Mouse (Mus musculus): Measurements from ENCODE around the gene Tomm6.

The Tomm6 gene

GRCm38 (mm10) chr17:47688344-47688607 lies at the start of gene Tomm6:
Gene Tomm6 (minus strand): TSS chr17:47688386.
- no peak for DNase-seq

DNA sequence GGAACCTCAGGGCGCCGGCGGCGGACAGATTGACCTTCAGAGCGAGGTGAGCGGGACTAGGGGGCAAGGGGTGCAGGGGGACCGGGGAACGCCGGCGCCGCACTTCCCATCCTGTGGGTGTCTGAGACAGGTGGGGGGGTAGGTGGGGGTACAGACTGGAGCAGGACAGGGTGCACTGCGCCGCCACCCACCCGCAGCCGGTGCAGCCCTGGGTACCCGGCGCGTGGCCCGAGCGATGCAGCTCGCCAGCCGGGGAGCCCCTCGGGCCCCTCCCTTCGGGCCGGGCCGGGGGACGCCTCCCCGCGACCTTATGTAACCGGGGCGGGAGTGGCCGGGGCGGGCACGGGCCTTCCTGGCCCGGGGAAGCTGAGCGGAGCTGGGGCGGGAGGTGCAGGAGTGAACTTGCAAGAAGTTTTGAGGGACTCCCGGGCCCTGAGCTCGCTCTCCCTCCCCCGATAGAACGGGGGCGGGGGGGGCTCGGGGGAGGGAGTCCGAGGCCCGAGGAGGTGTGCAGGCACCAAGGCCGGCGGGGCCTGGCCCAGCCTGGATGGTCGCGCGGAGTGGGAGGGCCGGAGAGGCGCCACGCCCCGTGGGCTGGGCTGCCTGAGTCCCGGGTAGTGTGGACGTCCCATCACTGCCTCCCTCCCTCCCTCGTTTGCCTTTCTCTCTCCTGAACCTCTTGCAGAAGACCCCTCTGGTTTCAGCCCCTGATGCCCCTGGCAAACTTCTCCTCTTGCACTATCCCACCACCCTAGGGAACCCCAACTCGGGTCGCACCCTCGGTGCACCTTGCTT lies 49.3 kb upstream of the Tomm6 start:
- peak; percentile 97 for DNase-seq

- peak; percentile 98 for DNase-seq
Observed at GRCm38 (mm10) chr17:47736856-47737255, 48.7 kb upstream of the Tomm6 start, which contains the start of gene Tfeb. Gene Tfeb (plus strand): TSS chr17:47737030.

DNA sequence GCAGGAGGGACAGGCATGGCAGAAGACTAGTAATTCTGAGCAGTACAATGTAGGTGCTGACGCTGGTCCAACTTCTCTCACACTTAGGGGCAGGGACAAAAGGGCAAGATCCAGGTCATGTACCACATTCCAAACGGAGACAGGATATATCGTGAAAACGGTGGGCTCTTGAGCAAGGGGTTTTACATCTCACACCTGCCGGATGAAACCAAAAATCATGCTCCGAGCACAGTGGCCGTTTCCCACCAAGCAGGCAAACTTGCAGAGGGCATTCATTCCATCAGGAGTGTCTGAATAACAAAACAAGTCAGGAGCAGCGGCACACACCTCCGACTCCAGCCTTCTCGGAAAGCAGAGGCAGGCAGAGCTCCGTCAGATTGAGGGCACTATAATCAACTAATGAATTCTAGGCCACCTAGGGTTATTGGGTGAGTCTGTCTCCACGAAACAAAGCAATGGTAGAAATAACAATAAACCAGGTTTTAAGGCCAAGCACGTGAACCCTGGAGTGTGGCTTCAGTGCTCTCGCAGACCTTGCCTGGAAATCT lies 47.4 kb upstream of the Tomm6 start:
- no peak for DNase-seq

- peak; percentile 59 for DNase-seq
Observed at GRCm38 (mm10) chr17:47730633-47731575, 42.7 kb upstream of the Tomm6 start.

DNA sequence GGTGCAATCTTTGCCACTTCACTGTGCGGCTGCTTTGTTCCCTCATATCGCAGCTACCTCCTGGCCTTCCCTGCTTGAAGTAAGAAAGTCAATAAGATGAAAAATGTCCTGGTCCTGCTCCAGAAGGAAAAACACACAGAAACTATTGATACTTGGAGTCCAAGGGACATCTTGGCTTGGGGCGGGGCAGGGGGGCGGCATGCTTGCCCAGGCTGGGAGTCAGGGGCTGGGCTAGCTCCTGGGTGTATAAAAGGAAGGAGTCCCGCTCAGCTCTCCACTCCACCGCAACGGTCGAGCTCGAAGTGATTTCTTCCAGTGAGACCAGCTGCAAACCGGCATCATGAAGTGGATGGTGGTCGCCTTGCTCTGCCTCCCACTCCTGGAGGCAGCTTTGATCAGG lies 38.4 kb upstream of the Tomm6 start, which contains the start of gene Pgc:
Pgc (plus strand) TSS at position 277 of the 400 bp plus-strand sequence.
- no peak for DNase-seq

- no peak for DNase-seq
Observed at GRCm38 (mm10) chr17:47721183-47721582, 33.0 kb upstream of the Tomm6 start.

GRCm38 (mm10) chr17:47715037-47715436 lies 26.9 kb upstream of the Tomm6 start:
- no peak for DNase-seq

- no peak for DNase-seq
Observed at GRCm38 (mm10) chr17:47712889-47713571, 24.8 kb upstream of the Tomm6 start.

GRCm38 (mm10) chr17:47711883-47712282 lies 23.7 kb upstream of the Tomm6 start:
- no peak for DNase-seq

- no peak for DNase-seq
Observed at GRCm38 (mm10) chr17:47710036-47710435, 21.9 kb upstream of the Tomm6 start.

- no peak for DNase-seq
Observed at GRCm38 (mm10) chr17:47708972-47709371, 20.8 kb upstream of the Tomm6 start.

DNA sequence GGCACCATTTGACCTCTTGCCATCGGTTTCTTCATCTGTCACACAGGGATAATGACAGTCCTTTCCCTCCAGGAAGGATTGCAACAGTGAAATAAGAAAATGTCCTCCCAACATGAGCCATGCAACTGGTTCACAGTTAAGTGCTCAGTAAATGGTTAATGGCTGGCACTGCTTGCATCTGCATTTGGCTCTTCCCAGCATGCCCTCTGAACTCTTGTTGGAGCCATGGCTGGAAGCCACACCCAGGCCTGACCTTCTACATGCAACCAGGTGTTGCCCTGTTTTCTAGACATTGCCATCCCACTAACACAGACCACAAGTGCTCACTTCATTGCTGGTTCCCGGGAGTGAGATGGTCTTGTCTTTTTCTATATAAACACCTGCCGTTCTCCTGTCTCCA lies 19.8 kb upstream of the Tomm6 start:
- DNase-seq, result no peak

GRCm38 (mm10) chr17:47706196-47706595 lies 18.0 kb upstream of the Tomm6 start:
- no peak for DNase-seq

DNA sequence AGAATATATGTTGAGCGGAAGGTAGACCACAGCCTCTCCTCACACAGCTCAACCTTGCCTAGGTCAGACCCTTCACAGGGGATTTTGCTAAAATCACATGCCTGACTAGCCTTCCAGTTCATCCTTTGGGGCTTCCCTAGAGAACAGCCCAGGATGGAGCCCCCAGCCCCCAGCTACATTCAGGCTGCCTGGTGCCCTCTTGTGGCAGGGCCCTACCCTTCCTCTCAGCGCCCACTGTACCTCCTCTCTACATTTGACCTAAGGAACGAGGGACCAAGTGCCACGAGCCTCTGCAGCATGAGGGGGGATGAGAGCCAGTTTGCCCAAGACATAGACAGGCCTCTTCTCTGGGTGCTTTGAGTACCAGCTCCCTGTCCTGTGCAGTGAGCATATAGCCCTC lies 16.5 kb upstream of the Tomm6 start:
- DNase-seq, result no peak

GRCm38 (mm10) chr17:47703556-47703955 lies 15.4 kb upstream of the Tomm6 start:
- no peak for DNase-seq

- DNase-seq, result no peak
Observed at GRCm38 (mm10) chr17:47702548-47703345, 14.6 kb upstream of the Tomm6 start.

- no peak for DNase-seq
Observed at GRCm38 (mm10) chr17:47701793-47702192, 13.6 kb upstream of the Tomm6 start.

DNA sequence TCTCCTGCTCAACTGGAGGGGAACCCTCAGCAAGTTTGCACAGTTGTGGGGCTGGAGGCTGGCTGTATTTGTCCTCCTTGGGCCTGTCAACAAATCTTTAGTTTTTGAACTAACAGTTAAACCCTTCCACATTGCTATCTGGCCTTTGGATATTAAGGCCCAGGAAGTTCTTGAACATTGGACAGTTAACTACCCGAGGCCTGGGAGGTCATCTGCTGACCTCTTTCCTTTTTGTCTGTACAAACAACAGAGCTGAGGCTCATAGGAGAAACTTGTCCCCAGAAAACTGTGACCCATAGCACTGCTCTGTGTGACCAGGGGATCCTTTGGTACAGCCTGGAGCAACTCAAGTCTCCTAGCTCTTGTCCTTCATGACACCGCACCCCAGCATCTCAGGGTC lies 10.9 kb upstream of the Tomm6 start:
- DNase-seq, result no peak

DNA sequence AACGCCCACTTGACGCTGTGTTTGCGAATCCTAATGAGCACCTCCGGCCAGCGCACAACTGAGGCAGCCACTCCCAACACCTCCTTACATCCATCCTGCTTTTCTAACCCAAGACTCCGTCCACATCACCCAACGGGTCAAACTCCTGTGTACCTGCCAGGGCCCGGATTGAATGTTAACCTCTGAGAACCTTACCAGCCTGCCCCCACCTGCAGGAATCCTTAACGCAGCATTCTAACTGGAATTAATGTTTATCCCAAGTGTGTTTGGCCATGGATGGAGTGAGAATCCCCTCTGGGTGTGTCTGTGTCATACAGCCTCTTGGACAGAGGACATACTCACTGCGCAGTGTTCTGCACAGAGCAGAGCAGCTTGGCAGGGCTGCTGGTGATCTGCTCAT lies 10.0 kb upstream of the Tomm6 start:
- DNase-seq, result no peak

GRCm38 (mm10) chr17:47695337-47695710 lies 7.1 kb upstream of the Tomm6 start:
- DNase-seq, result no peak

All from lung, postnatal 36 days (tissue).